Mouse (Mus musculus) liver, postnatal 0 days (tissue): Measurements from ENCODE around the gene Med12l.

ENCODE experiments used
- CTCF ChIP-seq: sonication (generic); IDR thresholded peaks from 2 replicates; pipeline ENCODE4 v1.5.1; 2016; ENCODE audit warnings: antibody characterized with exemption, low read depth
- EP300 ChIP-seq: IDR thresholded peaks from 2 replicates; pipeline ENCODE4 v1.6.1; 2016; ENCODE audit warnings: antibody characterized with exemption, low read depth, mild to moderate bottlenecking

DNA sequence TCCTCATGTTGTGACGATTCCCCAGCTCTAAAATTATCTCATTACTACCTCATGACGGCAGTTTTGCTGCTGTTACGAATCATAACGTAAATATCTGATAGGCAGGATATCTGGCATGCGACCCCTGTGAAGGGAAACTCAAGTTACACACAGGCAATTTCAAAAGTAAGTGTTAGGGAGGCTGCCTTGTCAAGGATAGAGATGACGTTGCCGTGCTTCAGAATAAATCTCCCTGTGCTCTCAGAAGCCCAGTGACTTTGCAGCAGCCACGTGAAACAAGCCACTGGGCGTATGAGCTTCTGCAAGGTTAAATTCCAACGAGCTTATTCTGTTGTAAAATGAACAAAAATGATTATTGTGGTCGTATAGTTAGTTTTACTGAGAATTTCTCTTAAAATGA is 73.0 kb downstream of the Med12l start:
- no peak for TF ChIP-seq CTCF
- no peak for TF ChIP-seq EP300
